Mouse (Mus musculus): ENCODE measurements around the gene Cpm.

DNA sequence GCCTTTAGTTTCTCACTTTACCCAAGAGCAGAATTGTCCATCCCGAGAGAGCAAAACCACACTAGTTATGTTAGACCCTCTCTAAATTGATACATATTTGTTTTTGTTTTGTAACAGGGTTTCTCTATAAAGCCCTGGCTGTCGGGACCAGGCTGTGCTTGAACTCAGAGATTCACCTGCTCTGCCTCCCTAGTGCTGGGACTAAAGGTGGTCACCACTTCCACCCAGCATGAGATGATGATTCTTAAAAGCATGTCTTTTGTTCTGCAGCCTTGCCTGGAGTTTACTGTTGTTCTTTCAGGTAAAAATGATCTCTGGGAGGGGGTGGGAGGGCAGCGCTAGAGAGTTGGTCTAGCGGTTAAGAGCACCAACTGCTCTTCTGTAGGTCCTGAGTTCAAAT is 97.0 kb downstream of the Cpm start:
- TF ChIP-seq MYOG (IDR thresholded peaks at IDR 0.05; ENCODE audit: control insufficient read depth in 1 of 3, insufficient read depth in 1 of 3, insufficient read length in 2 of 3, low read depth in 2 of 3) (no peak), POLR2A (IDR thresholded peaks at IDR 0.05; ENCODE audit: insufficient read length, low read depth) (no peak), POLR2AphosphoS2 (IDR thresholded peaks at IDR 0.05; ENCODE audit: insufficient read length, low read depth) (no peak), E2F4 (IDR thresholded peaks at IDR 0.05; ENCODE audit: insufficient read depth) (no peak), USF1 (IDR thresholded peaks at IDR 0.05; ENCODE audit: low read depth) (no peak), TCF12 (IDR thresholded peaks at IDR 0.05; ENCODE audit: insufficient read depth, poor library complexity, severe bottlenecking) (no peak), SRF (IDR thresholded peaks at IDR 0.05; ENCODE audit: control insufficient read depth, insufficient read length, low read depth) (no peak), REST (IDR thresholded peaks at IDR 0.05; ENCODE audit: insufficient read depth, insufficient read length) (no peak), MAX (IDR thresholded peaks at IDR 0.05; ENCODE audit: low read depth) (no peak), MYOD1 (IDR thresholded peaks at IDR 0.05; ENCODE audit: control insufficient read depth in 1 of 3, insufficient read length in 2 of 3, low read depth in 2 of 3) (no peak)
